Mouse (Mus musculus): ENCODE results near the gene Rbm47. TPM values are rescaled to one million over a fixed set of nuclear protein-coding genes. Genes with fewer than 3 reads are reported as not detected.

The Rbm47 gene
- polyA plus RNA-seq, 1 experiment, result 14.2 TPM

Other genes with a start within 250 kb of the Rbm47 start
- not detected in 2 replicates for gene Chrna9, start 238.2 kb downstream of the Rbm47 start, polyA plus RNA-seq (2012; rRNA removed)
- gene 9130230L23Rik, start 168.8 kb downstream of the Rbm47 start, polyA plus RNA-seq (2012; rRNA removed), result 1.5 and 1.8 TPM in 2 replicates
- gene Nsun7, start 86.8 kb upstream of the Rbm47 start, polyA plus RNA-seq (2012; rRNA removed), result 0.44 and 0.51 TPM in 2 replicates